Mouse (Mus musculus) testis, adult 2 months (tissue): ENCODE measurements around the gene E430018J23Rik. TPM values are rescaled to one million over a fixed set of nuclear protein-coding genes. Genes with fewer than 3 reads are reported as not detected.

Source experiments
- H3K27ac ChIP-seq: fragments of 200-500 bp; 2 replicates; pipeline ENCODE4 v1.5.1; 2012; ENCODE audit warnings: low read depth, low read length; ENCODE audit not compliant: control insufficient read depth, insufficient read depth
- H3K27me3 ChIP-seq: fragments of 200-500 bp; 2 replicates; pipeline ENCODE4 v1.6.1; 2012; ENCODE audit warnings: mild to moderate bottlenecking, low read length, moderate library complexity; ENCODE audit not compliant: control insufficient read depth, insufficient read depth
- H3K36me3 ChIP-seq: fragments of 200-500 bp; 2 replicates; pipeline ENCODE4 v1.6.1; 2012; ENCODE audit warnings: mild to moderate bottlenecking, low read length; ENCODE audit not compliant: control insufficient read depth, insufficient read depth
- H3K4me1 ChIP-seq: fragments of 200-500 bp; 2 replicates; pipeline ENCODE4 v1.6.1; 2012; ENCODE audit warnings: low read length; ENCODE audit not compliant: control insufficient read depth, insufficient read depth
- H3K4me3 ChIP-seq: fragments of 200-500 bp; 2 replicates; pipeline ENCODE4 v1.5.1; 2012; ENCODE audit warnings: low read depth, mild to moderate bottlenecking, low read length, moderate library complexity, mixed read lengths; ENCODE audit not compliant: control insufficient read depth
- CTCF ChIP-seq: fragments of 200-500 bp; IDR thresholded peaks from 2 replicates; pipeline ENCODE4 v1.5.1; 2012; ENCODE audit warnings: low read depth, mild to moderate bottlenecking, inconsistent platforms, low read length, moderate library complexity; ENCODE audit not compliant: control insufficient read depth, insufficient read depth, insufficient replicate concordance
- POLR2A ChIP-seq: fragments of 200-500 bp; IDR thresholded peaks from 2 replicates; pipeline ENCODE4 v1.6.1; 2012; ENCODE audit warnings: low read depth, mild to moderate bottlenecking, inconsistent platforms, low read length, moderate library complexity; ENCODE audit not compliant: control insufficient read depth
- polyA plus RNA-seq: library from polyadenylated mRNA; depleted of rRNA; stranded (reverse); fragments of >200 nt; gene quantifications from 2 replicates; pipeline ENCODE4 v1.2.3, GENCODE M21; 2012

E430018J23Rik gene
- polyA plus RNA-seq, 1 experiment: 6.7 TPM

- no peak overlapping the region for H3K27ac ChIP-seq
- no peaks in the 10 kb centered on the region for H3K36me3 ChIP-seq
- no peaks in the 10 kb centered on the region for H3K27me3 ChIP-seq
- no peak overlapping the region for H3K4me3 ChIP-seq
- H3K4me1 ChIP-seq: peaks cover 4% of the 10 kb centered on the region
- no peak for TF ChIP-seq POLR2A
- TF ChIP-seq CTCF: no peak
These were observed 32.0 kb downstream of the E430018J23Rik start for GRCm38 (mm10) chr7:127361449-127361848.

- Histone ChIP-seq H3K36me3 (no peaks in the 10 kb centered on the region), H3K4me3 (no peak overlapping the region), H3K4me1 (peaks cover 4% of the 10 kb centered on the region), H3K27ac (no peak overlapping the region), H3K27me3 (no peaks in the 10 kb centered on the region)
- TF ChIP-seq CTCF: no peak
These were observed 33.2 kb downstream of the E430018J23Rik start for GRCm38 (mm10) chr7:127360265-127360664.

- Histone ChIP-seq H3K4me3 (no peak overlapping the region), H3K4me1 (peaks cover 2% of the 10 kb centered on the region), H3K36me3 (no peaks in the 10 kb centered on the region), H3K27ac (no peak overlapping the region), H3K27me3 (no peaks in the 10 kb centered on the region)
- TF ChIP-seq CTCF (no peak), POLR2A (no peak)
These were observed 35.0 kb downstream of the E430018J23Rik start for GRCm38 (mm10) chr7:127358472-127358871.

GRCm38 (mm10) chr7:127357871-127358270 is 35.6 kb downstream of the E430018J23Rik start:
- no peak for TF ChIP-seq POLR2A
- TF ChIP-seq CTCF: no peak
- Histone ChIP-seq H3K4me3 (no peak overlapping the region), H3K4me1 (no peaks in the 10 kb centered on the region; the same call in 1 of the 2 replicates), H3K27me3 (no peaks in the 10 kb centered on the region), H3K36me3 (no peaks in the 10 kb centered on the region), H3K27ac (no peak overlapping the region)

GRCm38 (mm10) chr7:127355796-127356195 is 37.6 kb downstream of the E430018J23Rik start:
- Histone ChIP-seq H3K36me3 (no peaks in the 10 kb centered on the region), H3K4me3 (no peak overlapping the region), H3K4me1 (no peaks in the 10 kb centered on the region), H3K27me3 (no peaks in the 10 kb centered on the region), H3K27ac (no peak overlapping the region)
- TF ChIP-seq CTCF: no peak
- no peak for TF ChIP-seq POLR2A

- Histone ChIP-seq H3K4me1 (peaks cover 4% of the 10 kb centered on the region), H3K4me3 (no peak overlapping the region), H3K36me3 (no peaks in the 10 kb centered on the region), H3K27ac (no peak overlapping the region), H3K27me3 (no peaks in the 10 kb centered on the region)
- TF ChIP-seq CTCF (no peak), POLR2A (no peak)
These were observed 42.0 kb downstream of the E430018J23Rik start for GRCm38 (mm10) chr7:127351230-127352004.

- Histone ChIP-seq H3K36me3 (no peaks in the 10 kb centered on the region; the same call in 1 of the 2 replicates), H3K4me1 (peaks cover 20% of the 10 kb centered on the region), H3K4me3 (peak overlapping the region; percentile 87), H3K27ac (peak overlapping the region; percentile 87), H3K27me3 (no peaks in the 10 kb centered on the region)
- TF ChIP-seq POLR2A (no peak), CTCF (no peak)
These were observed 46.8 kb downstream of the E430018J23Rik start for GRCm38 (mm10) chr7:127346676-127347075.
